Mouse (Mus musculus) liver, adult 2 months (tissue): ENCODE data around the gene Gm42957. TPM values are rescaled to one million over a fixed set of nuclear protein-coding genes. Genes with fewer than 3 reads are reported as not detected.
"Not testable (repeated sequence)": the region's sequence is repeated elsewhere in the genome, so short reads cannot be mapped to it uniquely, and the experiment has no call there.

Experiments used
- DNase-seq: peaks from one replicate; pipeline ENCODE4 v3.0.0-alpha.2; 2011; ENCODE audit warnings: low read depth, low spot score; ENCODE audit errors: extremely low read depth
- H3K27ac ChIP-seq: fragments of 200-500 bp; replicated peaks from 2 replicates; pipeline ENCODE4 v1.5.1; 2012; ENCODE audit warnings: low read depth, mild to moderate bottlenecking, control low read depth, inconsistent platforms, low read length; ENCODE audit not compliant: insufficient read depth
- H3K27me3 ChIP-seq: fragments of 200-500 bp; 2 replicates; pipeline ENCODE4 v1.6.1; 2012; ENCODE audit warnings: mild to moderate bottlenecking, moderate library complexity, low read length, inconsistent platforms; ENCODE audit not compliant: control insufficient read depth, insufficient read depth
- H3K36me3 ChIP-seq: fragments of 200-500 bp; 2 replicates; pipeline ENCODE4 v1.6.1; 2012; ENCODE audit warnings: low read length, inconsistent platforms; ENCODE audit not compliant: control insufficient read depth, insufficient read depth
- H3K4me1 ChIP-seq: fragments of 200-500 bp; 2 replicates; pipeline ENCODE4 v1.6.1; 2011; ENCODE audit warnings: low read length; ENCODE audit not compliant: control insufficient read depth, insufficient read depth
- H3K4me3 ChIP-seq: fragments of 200-500 bp; 2 replicates; pipeline ENCODE4 v1.5.1; 2011; ENCODE audit warnings: low read depth, mild to moderate bottlenecking, control low read depth, low read length, moderate library complexity; ENCODE audit not compliant: insufficient read depth
- H3K79me2 ChIP-seq: fragments of 200-500 bp; 2 replicates; pipeline ENCODE4 v1.6.1; 2012; ENCODE audit warnings: inconsistent platforms, mild to moderate bottlenecking, low read length, moderate library complexity; ENCODE audit not compliant: control insufficient read depth, insufficient read depth
- H3K9ac ChIP-seq: fragments of 200-500 bp; 2 replicates; pipeline ENCODE4 v1.6.1; 2012; ENCODE audit warnings: low read depth, mild to moderate bottlenecking, control low read depth, inconsistent platforms, low read length
- CTCF ChIP-seq: fragments of 200-500 bp; IDR thresholded peaks from 2 replicates; pipeline ENCODE4 v1.5.1; 2011; ENCODE audit warnings: low read depth, low read length, control low read depth
- POLR2A ChIP-seq: fragments of 200-500 bp; IDR thresholded peaks from 2 replicates; pipeline ENCODE4 v1.6.1; 2011; ENCODE audit warnings: low read length, control low read depth; ENCODE audit not compliant: insufficient read depth; ENCODE audit errors: extremely low read depth
- WGBS: fragments of 180-500 bp; shearing (Covaris S2); methylation state at CpG from one replicate; pipeline ENCODE4 v1.1.7; 2018; 5-methylcytosine and 5-hydroxymethylcytosine counted together
- polyA plus RNA-seq: library from polyadenylated mRNA; depleted of rRNA; stranded (reverse); fragments of >200 nt; gene quantifications from 2 replicates; pipeline ENCODE4 v1.2.3, GENCODE M21; 2012
- total RNA-seq: library from RNA; depleted of rRNA; stranded (reverse); fragments of >200 nt; gene quantifications from 2 replicates; pipeline ENCODE4 v1.2.3, GENCODE M21; 2014

The Gm42957 gene
- total and polyA plus RNA-seq, 2 experiments = 0.28 TPM; not detected in 1

DNA sequence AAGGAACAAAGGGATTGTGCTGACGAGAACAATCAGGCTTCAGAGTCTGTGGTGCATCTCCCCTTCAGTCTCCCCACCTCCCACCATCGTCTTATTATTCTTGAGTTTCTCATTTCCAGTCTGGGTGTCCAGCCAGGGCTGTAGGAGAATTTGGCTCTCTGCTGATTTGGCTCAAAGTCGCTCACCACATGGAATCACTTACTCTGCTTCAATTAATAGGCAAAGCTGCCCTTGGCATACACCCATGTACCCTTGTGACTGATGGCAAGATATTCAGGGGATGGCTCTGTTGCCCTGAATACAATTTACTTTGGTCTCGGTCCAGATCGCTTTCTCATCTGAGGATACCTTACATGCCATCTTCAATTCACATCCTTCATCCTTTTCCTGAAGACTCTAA is 32.0 kb upstream of the Gm42957 start:
- Histone ChIP-seq H3K27me3 (no peaks in the 10 kb centered on the region; the same call in 1 of the 2 replicates), H3K9ac (no peak overlapping the region), H3K79me2 (no peaks in the 10 kb centered on the region), H3K36me3 (no peaks in the 10 kb centered on the region), H3K4me3 (no peak overlapping the region), H3K4me1 (no peaks in the 10 kb centered on the region), H3K27ac (no peak overlapping the region)
- 79% methylated on average over 5 of the region's 5 CpGs for WGBS
- DNase-seq = no peak
- TF ChIP-seq CTCF (no peak), POLR2A (no peak)

GRCm38 (mm10) chr3:96606007-96606406 is 29.3 kb upstream of the Gm42957 start:
- not testable (repeated sequence) for H3K9ac ChIP-seq, H3K27ac ChIP-seq, H3K4me1 ChIP-seq, H3K36me3 ChIP-seq, H3K79me2 ChIP-seq, H3K4me3 ChIP-seq, DNase-seq, H3K27me3 ChIP-seq
- WGBS = 91% methylated on average over 4 of the region's 4 CpGs

- H3K27me3 ChIP-seq = no peaks in the 10 kb centered on the region
- WGBS = 93% methylated on average over 4 of the region's 4 CpGs
- TF ChIP-seq CTCF (no peak), POLR2A (no peak)
- H3K79me2 ChIP-seq = no peaks in the 10 kb centered on the region
- no peak for DNase-seq
- H3K36me3 ChIP-seq = no peaks in the 10 kb centered on the region
- H3K4me3 ChIP-seq = no peak overlapping the region
- H3K27ac ChIP-seq = no peak overlapping the region
- no peak overlapping the region for H3K9ac ChIP-seq
- H3K4me1 ChIP-seq = no peaks in the 10 kb centered on the region
Observed at GRCm38 (mm10) chr3:96606618-96607017, 28.7 kb upstream of the Gm42957 start.

DNA sequence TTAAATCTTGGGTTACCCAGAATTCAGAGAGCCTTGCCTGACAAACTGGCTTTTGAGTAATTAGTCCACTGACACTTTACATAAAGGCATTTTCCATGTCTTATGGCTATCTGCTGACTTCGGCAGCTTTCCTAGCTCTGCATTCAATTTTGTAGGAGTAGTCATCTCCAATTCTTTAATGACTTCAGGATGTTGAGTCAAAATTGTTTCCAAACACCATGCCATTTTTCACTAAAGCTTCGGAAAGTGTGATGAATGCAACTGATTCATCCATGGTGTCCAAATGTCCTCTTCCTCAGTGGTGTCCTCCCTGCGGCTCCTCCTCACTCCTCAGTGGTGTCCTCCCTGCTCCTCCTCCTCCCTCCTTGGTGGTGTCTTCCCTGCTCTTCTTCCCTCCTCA is 17.3 kb upstream of the Gm42957 start:
- no peak for DNase-seq
- TF ChIP-seq POLR2A (no peak), CTCF (no peak)
- H3K4me3 ChIP-seq = no peak overlapping the region
- no peak overlapping the region for H3K9ac ChIP-seq
- 93% methylated on average over 3 of the region's 3 CpGs for WGBS
- no peak overlapping the region for H3K27ac ChIP-seq
- no peaks in the 10 kb centered on the region for H3K4me1 ChIP-seq
- no peaks in the 10 kb centered on the region for H3K27me3 ChIP-seq
- H3K36me3 ChIP-seq = peaks cover 8% of the 10 kb centered on the region; the same call in 1 of the 2 replicates
- no peaks in the 10 kb centered on the region for H3K79me2 ChIP-seq

DNA sequence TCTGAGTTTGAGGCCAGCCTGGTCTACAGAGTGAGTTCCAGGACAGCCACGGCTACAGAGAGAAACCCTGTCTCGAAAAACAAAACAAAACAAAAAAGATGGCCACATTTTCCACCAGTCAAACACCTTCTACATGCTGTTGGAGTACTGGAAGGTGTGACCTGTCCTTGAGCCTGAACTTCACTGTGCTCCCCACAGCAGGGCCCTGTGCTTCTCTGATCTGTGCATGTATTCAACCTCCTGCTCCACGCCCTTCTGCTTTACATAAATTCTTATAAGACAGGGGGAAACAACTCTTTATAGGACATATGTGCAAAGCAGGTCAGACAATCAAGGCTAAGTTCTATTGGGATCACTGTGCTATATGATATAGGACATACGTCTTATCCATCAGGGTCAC is 12.1 kb upstream of the Gm42957 start:
- TF ChIP-seq POLR2A (no peak), CTCF (no peak)
- no peaks in the 10 kb centered on the region for H3K27me3 ChIP-seq
- H3K36me3 ChIP-seq = peaks cover 14% of the 10 kb centered on the region; the same call in 1 of the 2 replicates
- no peaks in the 10 kb centered on the region for H3K4me1 ChIP-seq
- no peak overlapping the region for H3K4me3 ChIP-seq
- WGBS = 95% methylated on average over 4 of the region's 4 CpGs
- no peak overlapping the region for H3K27ac ChIP-seq
- DNase-seq = no peak
- H3K79me2 ChIP-seq = no peaks in the 10 kb centered on the region
- no peak overlapping the region for H3K9ac ChIP-seq

DNA sequence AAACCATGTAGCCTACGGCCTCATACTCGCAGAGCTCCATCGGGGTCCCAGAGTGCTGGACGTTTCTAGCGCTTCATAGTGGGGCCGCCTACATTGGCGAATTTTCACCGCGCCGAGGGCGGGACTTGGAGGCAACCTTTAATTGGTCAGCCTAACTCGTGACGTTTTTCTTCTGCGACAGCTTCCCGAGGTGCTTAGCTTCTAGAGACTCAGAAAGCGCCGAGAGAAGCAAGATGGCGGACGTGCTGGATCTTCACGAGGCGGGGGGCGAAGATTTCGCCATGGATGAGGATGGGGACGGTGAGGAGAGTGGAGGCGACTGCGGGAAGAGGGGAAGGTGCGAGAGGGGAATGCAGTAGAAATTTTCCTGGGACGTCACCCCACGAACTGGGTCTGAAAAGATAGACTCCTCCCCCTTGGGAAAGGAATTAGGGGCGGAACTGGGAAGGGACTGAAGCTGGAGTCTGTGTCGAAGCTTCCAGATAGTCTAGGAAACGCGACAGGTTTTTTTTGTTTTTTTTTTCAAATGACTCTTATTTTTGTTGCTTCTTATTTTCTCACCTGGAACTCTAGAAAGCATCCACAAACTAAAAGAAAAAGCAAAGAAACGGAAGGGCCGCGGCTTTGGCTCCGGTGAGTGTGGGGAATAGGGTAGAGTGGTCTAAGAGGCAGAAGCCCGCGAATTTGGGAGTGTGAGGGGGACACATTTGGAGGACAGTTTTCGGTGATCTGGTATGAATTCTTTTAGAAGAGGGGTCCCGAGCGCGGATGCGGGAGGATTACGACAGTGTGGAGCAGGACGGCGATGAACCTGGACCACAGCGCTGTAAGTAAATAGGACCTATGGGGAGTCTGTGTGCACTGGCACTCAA is 5.3 kb upstream of the Gm42957 start, which contains the start of gene Rbm8a:
Gene Rbm8a, plus strand, starts transcription at position 205 of the 872 bp plus-strand sequence.
- H3K27me3 ChIP-seq = no peaks in the 10 kb centered on the region
- peak within 1 kb of the TSS; percentile 79 for H3K4me3 ChIP-seq
- peaks cover 3% of the 10 kb centered on the region for H3K4me1 ChIP-seq
- H3K27ac ChIP-seq = peak within 1 kb of the TSS; percentile 89
- DNase-seq = peak; percentile 95
- H3K36me3 ChIP-seq = peaks cover 14% of the 10 kb centered on the region; the same call in 1 of the 2 replicates
- under 1% methylated on average over 48 of the region's 48 CpGs for whole genome bisulfite sequencing
- TF ChIP-seq POLR2A (peak; percentile 74; the same call in 1 of the 2 replicates), CTCF (no peak)
- peak within 1 kb of the TSS; percentile 85 for H3K9ac ChIP-seq
- H3K79me2 ChIP-seq = no peaks in the 10 kb centered on the region; the same call in 1 of the 2 replicates
